Mouse (Mus musculus): ENCODE data around the gene Npas3. TPM values are rescaled to one million over a fixed set of nuclear protein-coding genes. Genes with fewer than 3 reads are reported as not detected.

Gene Npas3
- total RNA-seq, 2 experiments from 2014 or later: 18.0 to 21.1 TPM

- Histone ChIP-seq H3K4me3 (no peak overlapping the region), H3K27ac (no peak overlapping the region)
- intact Hi-C loops (cut with DNase I): no loop called here
- no peak for DNase-seq (ENCODE audit: extremely low spot score in 1 of 2, low spot score in 2 of 2)
- TF ChIP-seq CTCF (IDR thresholded peaks at IDR 0.05): no peak
Observed at GRCm38 (mm10) chr12:53333251-53333650, 84.8 kb downstream of the Npas3 start.

DNA sequence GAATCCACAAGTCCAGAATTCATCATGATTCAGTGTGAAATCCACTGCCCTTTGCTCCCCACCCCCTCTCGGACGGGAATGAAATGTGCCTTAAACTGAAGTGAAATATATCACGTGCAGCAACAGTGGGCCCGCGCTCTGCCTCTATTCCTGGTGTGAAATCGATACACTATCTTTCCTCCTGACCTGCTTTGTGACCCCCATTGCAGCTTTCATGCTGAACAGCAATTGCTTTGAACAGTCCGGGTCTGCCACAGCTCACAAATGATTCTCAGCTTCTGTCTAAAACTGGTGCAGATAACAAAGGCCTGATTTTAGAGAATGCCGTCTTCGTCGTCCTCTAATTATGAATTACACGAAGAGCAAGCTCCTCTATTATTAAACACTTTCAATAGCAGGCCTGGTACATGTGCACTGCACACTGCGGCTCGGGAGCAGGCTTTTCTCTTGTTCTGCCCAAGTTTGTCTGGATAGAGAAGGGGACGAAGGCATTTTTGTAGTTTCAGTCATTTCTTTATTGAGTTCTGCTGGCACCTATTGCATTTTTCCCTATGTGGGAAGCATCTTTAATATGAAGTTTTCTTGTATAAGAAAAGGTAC, 90.0 kb downstream of the Npas3 start:
- intact Hi-C loops (cut with DNase I): loop anchor here (5.0 kb wide), 1 partner anchor 86 kb away; no protein-coding TSS in a partner anchor
- H3K27ac ChIP-seq: no peak overlapping the region; the same call in 1 of the 2 replicates
- no peak for DNase-seq (ENCODE audit: extremely low spot score in 1 of 2, low spot score in 2 of 2)
- no peak overlapping the region for H3K4me3 ChIP-seq
- TF ChIP-seq CTCF (IDR thresholded peaks at IDR 0.05): no peak

GRCm38 (mm10) chr12:53342741-53343140, 94.3 kb downstream of the Npas3 start:
- intact Hi-C loops (cut with DNase I): no loop called here
- DNase-seq (ENCODE audit: extremely low spot score in 1 of 2, low spot score in 2 of 2): no peak
- Histone ChIP-seq H3K4me3 (no peak overlapping the region), H3K27ac (no peak overlapping the region)
- no peak for TF ChIP-seq CTCF (IDR thresholded peaks at IDR 0.05)

- DNase-seq (ENCODE audit: extremely low spot score in 1 of 2, low spot score in 2 of 2): no peak
- H3K27ac ChIP-seq: no peak overlapping the region
- intact Hi-C loops (cut with DNase I): no loop called here
- H3K4me3 ChIP-seq: no peak overlapping the region
- no peak for TF ChIP-seq CTCF (IDR thresholded peaks at IDR 0.05)
Observed at GRCm38 (mm10) chr12:53351860-53352259, 103.4 kb downstream of the Npas3 start.

- Histone ChIP-seq H3K27ac (no peak overlapping the region), H3K4me3 (no peak overlapping the region)
- no peak for DNase-seq (ENCODE audit: extremely low spot score in 1 of 2, low spot score in 2 of 2)
- TF ChIP-seq CTCF (IDR thresholded peaks at IDR 0.05): no peak
- intact Hi-C loops (cut with DNase I): no loop called here
Observed at GRCm38 (mm10) chr12:53365751-53366150, 117.3 kb downstream of the Npas3 start.

DNA sequence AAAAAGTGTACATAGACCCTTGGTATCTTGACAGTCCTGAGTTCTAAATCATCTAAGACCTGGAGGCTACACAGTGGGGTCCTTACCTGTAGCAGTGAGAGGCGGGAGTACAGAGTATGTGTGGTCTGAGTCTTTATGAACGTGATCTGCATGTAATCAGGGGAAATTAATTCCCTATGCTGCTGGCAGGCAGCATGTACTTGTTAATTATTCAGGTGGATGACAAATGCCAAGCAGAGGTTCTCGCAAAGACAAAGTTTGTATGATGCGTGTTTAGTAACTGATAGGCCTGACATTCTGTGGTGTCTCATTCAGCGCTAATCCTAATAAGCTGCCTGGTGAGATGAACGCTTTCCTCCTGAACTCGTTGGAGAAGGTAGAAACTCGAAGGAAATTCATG, 136.4 kb downstream of the Npas3 start:
- no peak for DNase-seq (ENCODE audit: extremely low spot score in 1 of 2, low spot score in 2 of 2)
- intact Hi-C loops (cut with DNase I): no loop called here
- Histone ChIP-seq H3K4me3 (no peak overlapping the region), H3K27ac (no peak overlapping the region)
- no peak for TF ChIP-seq CTCF (IDR thresholded peaks at IDR 0.05)

GRCm38 (mm10) chr12:53405856-53406255, 157.4 kb downstream of the Npas3 start:
- intact Hi-C loops (cut with DNase I): no loop called here
- no peak for DNase-seq (ENCODE audit: extremely low spot score in 1 of 2, low spot score in 2 of 2)
- H3K27ac ChIP-seq: no peak overlapping the region
- TF ChIP-seq CTCF (IDR thresholded peaks at IDR 0.05): no peak
- H3K4me3 ChIP-seq: no peak overlapping the region

DNA sequence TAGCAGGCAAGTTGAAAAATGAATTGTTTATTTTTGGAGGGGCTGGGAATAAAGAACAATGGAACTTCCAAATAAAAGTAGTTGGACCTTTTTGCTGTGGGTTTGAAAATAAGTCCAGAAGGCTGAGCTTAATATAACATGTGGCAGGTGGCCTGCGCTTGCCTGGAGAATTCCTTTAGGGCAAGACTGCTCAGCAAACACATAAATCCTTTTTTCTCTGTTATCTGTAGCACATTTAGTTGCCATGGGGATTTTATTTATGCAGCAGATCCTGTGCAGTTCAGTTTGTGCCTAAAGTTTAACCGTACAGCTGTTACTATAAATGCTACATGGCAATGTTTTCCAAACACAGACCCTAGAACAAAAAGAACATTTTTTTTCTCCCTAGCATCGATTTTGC, 159.3 kb downstream of the Npas3 start:
- Histone ChIP-seq H3K27ac (peak overlapping the region; percentile 19; the same call in 1 of the 2 replicates), H3K4me3 (no peak overlapping the region)
- intact Hi-C loops (cut with DNase I): no loop called here
- no peak for TF ChIP-seq CTCF (IDR thresholded peaks at IDR 0.05)
- no peak for DNase-seq (ENCODE audit: extremely low spot score in 1 of 2, low spot score in 2 of 2)

DNA sequence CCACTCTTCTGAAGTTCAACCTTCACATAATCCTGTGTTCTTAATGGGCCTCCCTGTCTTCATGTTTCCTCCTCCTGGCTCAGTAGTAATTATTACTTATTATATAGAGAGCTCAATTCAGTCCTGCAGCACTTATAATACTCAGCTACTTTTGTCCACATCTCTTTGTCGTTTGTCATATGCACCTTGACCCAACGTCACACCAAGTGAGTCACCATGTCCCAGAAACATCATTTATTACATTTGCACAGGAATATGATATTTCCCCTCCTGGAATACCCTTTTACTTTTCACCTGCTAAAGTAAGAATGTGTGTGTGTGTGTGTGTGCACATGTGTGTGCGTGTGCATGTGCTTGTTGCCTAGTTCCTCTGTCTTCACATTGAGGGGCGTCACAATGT, 161.2 kb downstream of the Npas3 start:
- no peak overlapping the region for H3K27ac ChIP-seq
- no peak overlapping the region for H3K4me3 ChIP-seq
- DNase-seq (ENCODE audit: extremely low spot score in 1 of 2, low spot score in 2 of 2): no peak
- intact Hi-C loops (cut with DNase I): no loop called here
- TF ChIP-seq CTCF (IDR thresholded peaks at IDR 0.05): no peak

- no peak for DNase-seq (ENCODE audit: extremely low spot score in 1 of 2, low spot score in 2 of 2)
- intact Hi-C loops (cut with DNase I): no loop called here
- no peak for TF ChIP-seq CTCF (IDR thresholded peaks at IDR 0.05)
Observed at GRCm38 (mm10) chr12:53410647-53411046, 162.2 kb downstream of the Npas3 start.

GRCm38 (mm10) chr12:53416096-53416495, 167.6 kb downstream of the Npas3 start:
- TF ChIP-seq CTCF (IDR thresholded peaks at IDR 0.05): no peak
- no peak overlapping the region for H3K27ac ChIP-seq
- intact Hi-C loops (cut with DNase I): no loop called here

More at GRCm38 (mm10) chr12:53410647-53411046, 162.2 kb downstream of the Npas3 start:
- Histone ChIP-seq H3K4me3 (no peak overlapping the region), H3K27ac (no peak overlapping the region)

GRCm38 (mm10) chr12:53421701-53422100, 173.2 kb downstream of the Npas3 start:
- Histone ChIP-seq H3K4me3 (no peak overlapping the region), H3K27ac (no peak overlapping the region)
- no peak for DNase-seq (ENCODE audit: extremely low spot score in 1 of 2, low spot score in 2 of 2)
- TF ChIP-seq CTCF (IDR thresholded peaks at IDR 0.05): no peak
- intact Hi-C loops (cut with DNase I): no loop called here

More at GRCm38 (mm10) chr12:53416096-53416495, 167.6 kb downstream of the Npas3 start:
- no peak overlapping the region for H3K4me3 ChIP-seq
- DNase-seq (ENCODE audit: extremely low spot score in 1 of 2, low spot score in 2 of 2): no peak

GRCm38 (mm10) chr12:53423631-53424030, 175.2 kb downstream of the Npas3 start:
- no peak overlapping the region for H3K4me3 ChIP-seq
- no peak for TF ChIP-seq CTCF (IDR thresholded peaks at IDR 0.05)
- intact Hi-C loops (cut with DNase I): no loop called here

More at GRCm38 (mm10) chr12:53423631-53424030, 175.2 kb downstream of the Npas3 start:
- no peak for DNase-seq (ENCODE audit: extremely low spot score in 1 of 2, low spot score in 2 of 2)
- no peak overlapping the region for H3K27ac ChIP-seq

All from left cerebral cortex, adult 2 months (tissue).